Mouse (Mus musculus): Measurements from ENCODE around the gene Glul. TPM values are rescaled to one million over a fixed set of nuclear protein-coding genes. Genes with fewer than 3 reads are reported as not detected.

The Glul gene
- polyA plus RNA-seq, 1 experiment from 2014 or later, result 233 TPM

- Histone ChIP-seq H3K9me3 (replicated peaks) (no peaks in the 10 kb centered on the region), H3K9ac (replicated peaks) (no peak overlapping the region), H3K27ac (replicated peaks) (no peak overlapping the region), H3K36me3 (peaks cover 51% of the 10 kb centered on the region), H3K27me3 (replicated peaks) (no peaks in the 10 kb centered on the region), H3K4me3 (replicated peaks) (no peak overlapping the region), H3K4me2 (no peak overlapping the region), H3K4me1 (no peaks in the 10 kb centered on the region)
- 92% methylated on average over 5 of the region's 5 CpGs for WGBS
- no peak for ATAC-seq (ENCODE audit: low FRiP score)
These were observed 10.7 kb downstream of the Glul start for GRCm38 (mm10) chr1:153910423-153910822.

- Histone ChIP-seq H3K4me3 (replicated peaks) (no peak overlapping the region), H3K9me3 (replicated peaks) (no peaks in the 10 kb centered on the region), H3K27ac (replicated peaks) (no peak overlapping the region), H3K4me2 (no peak overlapping the region), H3K4me1 (no peaks in the 10 kb centered on the region), H3K9ac (replicated peaks) (no peak overlapping the region), H3K27me3 (replicated peaks) (no peaks in the 10 kb centered on the region), H3K36me3 (peaks cover 43% of the 10 kb centered on the region)
- no peak for ATAC-seq (ENCODE audit: low FRiP score)
- WGBS, result 96% methylated on average over 6 of the region's 6 CpGs
These were observed 11.6 kb downstream of the Glul start for GRCm38 (mm10) chr1:153911276-153911795.

GRCm38 (mm10) chr1:153913869-153914268, 14.1 kb downstream of the Glul start:
- no peak overlapping the region for H3K27ac ChIP-seq (replicated peaks)
- H3K4me3 ChIP-seq (replicated peaks), result no peak overlapping the region
- no peaks in the 10 kb centered on the region for H3K9me3 ChIP-seq (replicated peaks)
- H3K27me3 ChIP-seq (replicated peaks), result no peaks in the 10 kb centered on the region
- ATAC-seq (ENCODE audit: low FRiP score), result no peak
- H3K4me2 ChIP-seq, result no peak overlapping the region
- H3K4me1 ChIP-seq, result no peaks in the 10 kb centered on the region
- H3K9ac ChIP-seq (replicated peaks), result no peak overlapping the region
- H3K36me3 ChIP-seq, result peaks cover 17% of the 10 kb centered on the region
- WGBS, result 87% methylated on average over 3 of the region's 3 CpGs

GRCm38 (mm10) chr1:153918521-153919206, 18.9 kb downstream of the Glul start:
- H3K9ac ChIP-seq (replicated peaks), result no peak overlapping the region
- no peak overlapping the region for H3K27ac ChIP-seq (replicated peaks)
- 75% methylated on average over 3 of the region's 3 CpGs for WGBS
- no peaks in the 10 kb centered on the region for H3K4me1 ChIP-seq
- H3K27me3 ChIP-seq (replicated peaks), result no peaks in the 10 kb centered on the region
- H3K4me2 ChIP-seq, result no peak overlapping the region
- no peak for ATAC-seq (ENCODE audit: low FRiP score)
- no peak overlapping the region for H3K4me3 ChIP-seq (replicated peaks)
- H3K9me3 ChIP-seq (replicated peaks), result no peaks in the 10 kb centered on the region
- no peaks in the 10 kb centered on the region for H3K36me3 ChIP-seq

GRCm38 (mm10) chr1:153921642-153922041, 21.9 kb downstream of the Glul start:
- Histone ChIP-seq H3K9me3 (replicated peaks) (no peaks in the 10 kb centered on the region), H3K36me3 (no peaks in the 10 kb centered on the region), H3K4me2 (no peak overlapping the region), H3K4me3 (replicated peaks) (no peak overlapping the region), H3K27ac (replicated peaks) (no peak overlapping the region), H3K9ac (replicated peaks) (no peak overlapping the region), H3K27me3 (replicated peaks) (no peaks in the 10 kb centered on the region), H3K4me1 (no peaks in the 10 kb centered on the region)
- WGBS, result 94% methylated on average over 3 of the region's 3 CpGs
- no peak for ATAC-seq (ENCODE audit: low FRiP score)

GRCm38 (mm10) chr1:153922571-153923021, 22.9 kb downstream of the Glul start:
- Histone ChIP-seq H3K27me3 (replicated peaks) (no peaks in the 10 kb centered on the region), H3K9me3 (replicated peaks) (no peaks in the 10 kb centered on the region), H3K9ac (replicated peaks) (no peak overlapping the region), H3K4me2 (no peak overlapping the region), H3K4me1 (no peaks in the 10 kb centered on the region), H3K4me3 (replicated peaks) (no peak overlapping the region), H3K27ac (replicated peaks) (no peak overlapping the region), H3K36me3 (no peaks in the 10 kb centered on the region)
- no peak for ATAC-seq (ENCODE audit: low FRiP score)
- 67% methylated on average over 5 of the region's 5 CpGs for WGBS

- H3K27ac ChIP-seq (replicated peaks), result no peak overlapping the region
- H3K9me3 ChIP-seq (replicated peaks), result no peaks in the 10 kb centered on the region
- H3K4me3 ChIP-seq (replicated peaks), result no peak overlapping the region
- no peaks in the 10 kb centered on the region for H3K36me3 ChIP-seq
- no peaks in the 10 kb centered on the region for H3K27me3 ChIP-seq (replicated peaks)
- no peak overlapping the region for H3K4me2 ChIP-seq
- H3K4me1 ChIP-seq, result no peaks in the 10 kb centered on the region
- 90% methylated on average over 6 of the region's 6 CpGs for WGBS
- H3K9ac ChIP-seq (replicated peaks), result no peak overlapping the region
- ATAC-seq (ENCODE audit: low FRiP score), result no peak
These were observed 24.9 kb downstream of the Glul start for GRCm38 (mm10) chr1:153924395-153925385.

- 86% methylated on average over 2 of the region's 2 CpGs for WGBS
- ATAC-seq (ENCODE audit: low FRiP score), result no peak
- H3K4me1 ChIP-seq, result no peaks in the 10 kb centered on the region
These were observed 30.7 kb downstream of the Glul start for GRCm38 (mm10) chr1:153930431-153930830.

GRCm38 (mm10) chr1:153933772-153934171, 34.0 kb downstream of the Glul start:
- Histone ChIP-seq H3K9ac (replicated peaks) (no peak overlapping the region), H3K27ac (replicated peaks) (no peak overlapping the region), H3K9me3 (replicated peaks) (no peaks in the 10 kb centered on the region), H3K4me2 (no peak overlapping the region), H3K4me1 (no peaks in the 10 kb centered on the region), H3K4me3 (replicated peaks) (no peak overlapping the region), H3K36me3 (no peaks in the 10 kb centered on the region), H3K27me3 (replicated peaks) (no peaks in the 10 kb centered on the region)
- ATAC-seq (ENCODE audit: low FRiP score), result no peak
- 70% methylated on average over 1 of the region's 1 CpGs for WGBS

More at GRCm38 (mm10) chr1:153930431-153930830, 30.7 kb downstream of the Glul start:
- Histone ChIP-seq H3K4me2 (no peak overlapping the region), H3K9me3 (replicated peaks) (no peaks in the 10 kb centered on the region), H3K9ac (replicated peaks) (no peak overlapping the region), H3K4me3 (replicated peaks) (no peak overlapping the region), H3K27me3 (replicated peaks) (no peaks in the 10 kb centered on the region), H3K36me3 (no peaks in the 10 kb centered on the region), H3K27ac (replicated peaks) (no peak overlapping the region)

- WGBS, result 78% methylated on average over 12 of the region's 12 CpGs
- Histone ChIP-seq H3K4me1 (no peaks in the 10 kb centered on the region), H3K27ac (replicated peaks) (no peak overlapping the region), H3K9ac (replicated peaks) (no peak overlapping the region), H3K4me3 (replicated peaks) (no peak overlapping the region), H3K4me2 (no peak overlapping the region), H3K36me3 (no peaks in the 10 kb centered on the region), H3K9me3 (replicated peaks) (no peaks in the 10 kb centered on the region), H3K27me3 (replicated peaks) (no peaks in the 10 kb centered on the region)
- ATAC-seq (ENCODE audit: low FRiP score), result no peak
These were observed 36.2 kb downstream of the Glul start for GRCm38 (mm10) chr1:153935844-153936380.

GRCm38 (mm10) chr1:153937025-153937424, 37.3 kb downstream of the Glul start:
- Histone ChIP-seq H3K4me2 (no peak overlapping the region), H3K36me3 (no peaks in the 10 kb centered on the region), H3K27ac (replicated peaks) (no peak overlapping the region), H3K4me1 (no peaks in the 10 kb centered on the region), H3K4me3 (replicated peaks) (no peak overlapping the region), H3K27me3 (replicated peaks) (no peaks in the 10 kb centered on the region), H3K9ac (replicated peaks) (no peak overlapping the region), H3K9me3 (replicated peaks) (no peaks in the 10 kb centered on the region)
- 98% methylated on average over 2 of the region's 2 CpGs for WGBS
- ATAC-seq (ENCODE audit: low FRiP score), result no peak

Measured in neural tube, embryonic 15.5 days (tissue).